Mouse (Mus musculus) left cerebral cortex, postnatal 36 days (tissue): Measurements from ENCODE around the gene Ick. TPM values are rescaled to one million over a fixed set of nuclear protein-coding genes. Genes with fewer than 3 reads are reported as not detected.
"Not testable (repeated sequence)": the region's sequence is repeated elsewhere in the genome, so short reads cannot be mapped to it uniquely, and the experiment has no call there.

ENCODE experiments used
- DNase-seq, 2 experiments: peaks; one replicate each; pipeline ENCODE4 v3.0.0; 2021 to 2022; ENCODE audit warnings: low spot score in 2 of 2, mixed read lengths in 1 of 2
- intact Hi-C: fragments of 180-260 bp; cut with DNase I; formaldehyde crosslinking; loops from one replicate; pipeline ENCODE4 v1.15.1; 2025
- total RNA-seq, 2 experiments: library from RNA; stranded (reverse); gene quantifications; 2 replicates each; pipeline ENCODE4 v1.2.3; 2021

Ick gene
- total RNA-seq, 2 experiments from 2014 or later: 19.3 to 20.6 TPM

- no peak for DNase-seq
- intact Hi-C loops: no loop called here
These were observed 69.2 kb downstream of the Ick start for GRCm38 (mm10) chr9:78178197-78178596.

GRCm38 (mm10) chr9:78179071-78179470, 70.1 kb downstream of the Ick start:
- intact Hi-C loops: no loop called here
- DNase-seq: no peak

DNA sequence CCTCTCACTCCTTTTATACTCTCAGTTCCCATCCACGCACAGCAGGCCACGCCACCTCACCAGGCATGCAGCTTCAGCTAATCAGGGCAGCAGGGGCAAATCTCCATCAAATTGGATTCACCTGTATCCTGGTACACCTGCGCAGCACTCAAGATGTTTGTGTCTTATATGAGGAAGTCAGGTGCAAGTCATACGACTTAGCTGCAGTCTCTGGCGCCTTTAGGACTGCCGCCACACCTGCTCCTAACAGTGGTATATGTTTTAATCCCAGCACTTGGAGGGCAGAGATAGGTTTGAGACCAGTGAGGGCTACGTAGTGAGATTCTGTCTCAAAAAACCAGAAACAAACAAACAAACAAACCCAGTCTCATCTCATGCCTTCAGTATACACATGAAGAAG, 73.5 kb downstream of the Ick start, which contains the start of gene Gsta4:
Gene Gsta4 (plus strand): TSS at position 301 of the 400 bp plus-strand sequence.
- intact Hi-C loops, DNase-seq: not testable (repeated sequence)

DNA sequence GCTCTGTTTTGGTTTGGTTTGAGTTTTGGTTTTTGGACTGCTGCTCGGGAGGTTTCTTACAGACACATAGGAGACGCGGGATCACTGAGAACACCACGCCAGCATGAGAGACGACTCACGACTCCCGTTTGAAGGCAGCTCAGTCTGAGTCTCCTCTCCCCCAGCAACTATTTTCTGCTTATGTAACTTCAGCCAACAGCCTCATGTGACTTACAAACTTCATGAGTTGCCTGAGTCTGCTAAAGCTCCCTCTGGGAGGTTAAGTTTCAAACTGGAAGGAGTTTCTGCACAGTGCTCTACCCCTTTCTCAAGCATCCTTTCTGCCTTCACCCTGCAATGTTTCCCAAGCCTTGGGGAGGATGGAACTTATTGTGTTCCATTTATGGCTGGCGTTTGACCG, 76.7 kb downstream of the Ick start:
- intact Hi-C loops: no loop called here
- no peak for DNase-seq

DNA sequence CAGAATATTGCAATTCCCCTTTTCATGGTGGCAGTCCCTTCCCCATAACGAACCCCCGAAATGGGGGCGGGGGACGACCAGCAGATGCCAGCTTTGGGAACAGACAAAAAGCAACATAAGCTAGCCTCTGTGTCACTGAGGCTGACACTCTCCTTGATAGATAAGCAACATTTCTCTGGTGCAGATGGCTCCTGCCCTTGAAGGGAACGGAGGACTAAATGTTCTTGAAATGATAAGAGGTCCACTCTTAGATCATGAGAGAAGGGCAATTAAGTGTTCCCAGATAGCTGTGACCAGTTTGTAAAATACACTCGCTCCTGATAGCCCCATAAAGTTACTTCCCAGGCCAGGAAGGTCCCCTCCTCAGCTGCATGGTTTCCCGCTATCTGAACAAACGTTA, 79.9 kb downstream of the Ick start:
- no peak for DNase-seq
- intact Hi-C loops: no loop called here

- no peak for DNase-seq
- intact Hi-C loops: no loop called here
These were observed 82.0 kb downstream of the Ick start for GRCm38 (mm10) chr9:78190651-78191634.

DNA sequence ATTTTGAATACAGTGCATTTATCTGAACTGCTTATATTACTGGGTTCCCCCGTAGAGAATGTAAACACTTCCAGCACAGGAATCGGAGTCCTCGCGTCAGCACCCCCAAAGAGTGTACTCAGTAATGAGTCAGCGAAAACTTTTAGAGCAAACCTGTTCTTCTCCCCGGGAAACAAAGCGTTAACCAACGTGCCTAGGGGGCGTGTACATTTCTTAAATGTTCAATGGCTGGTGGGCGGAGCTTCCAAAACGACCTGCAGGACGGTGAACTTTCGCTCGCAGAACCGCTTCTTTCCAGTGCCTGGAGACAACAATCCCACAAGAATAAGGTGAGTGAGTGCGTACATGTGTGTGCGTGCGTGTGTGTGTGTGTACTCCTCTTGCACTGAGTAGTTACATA, 82.7 kb downstream of the Ick start:
- peak in 1 of 2 experiments; percentile 27 for DNase-seq
- intact Hi-C loops: no loop called here

- peak in 1 of 2 experiments; percentile 24 for DNase-seq
- intact Hi-C loops: no loop called here
These were observed 85.1 kb downstream of the Ick start for GRCm38 (mm10) chr9:78193902-78194597.

- peak; percentile 49 to 50 for DNase-seq
- intact Hi-C loops: no loop called here
These were observed 86.0 kb downstream of the Ick start for GRCm38 (mm10) chr9:78195034-78195433.

- DNase-seq: no peak
- intact Hi-C loops: no loop called here
These were observed 88.8 kb downstream of the Ick start for GRCm38 (mm10) chr9:78197801-78198200.

- intact Hi-C loops: no loop called here
- no peak for DNase-seq
These were observed 95.2 kb downstream of the Ick start for GRCm38 (mm10) chr9:78204194-78204593.

GRCm38 (mm10) chr9:78208956-78209355, 100.0 kb downstream of the Ick start:
- no peak for DNase-seq
- intact Hi-C loops: no loop called here

- DNase-seq: no peak
- intact Hi-C loops: no loop called here
These were observed 101.1 kb downstream of the Ick start for GRCm38 (mm10) chr9:78210079-78210478.

DNA sequence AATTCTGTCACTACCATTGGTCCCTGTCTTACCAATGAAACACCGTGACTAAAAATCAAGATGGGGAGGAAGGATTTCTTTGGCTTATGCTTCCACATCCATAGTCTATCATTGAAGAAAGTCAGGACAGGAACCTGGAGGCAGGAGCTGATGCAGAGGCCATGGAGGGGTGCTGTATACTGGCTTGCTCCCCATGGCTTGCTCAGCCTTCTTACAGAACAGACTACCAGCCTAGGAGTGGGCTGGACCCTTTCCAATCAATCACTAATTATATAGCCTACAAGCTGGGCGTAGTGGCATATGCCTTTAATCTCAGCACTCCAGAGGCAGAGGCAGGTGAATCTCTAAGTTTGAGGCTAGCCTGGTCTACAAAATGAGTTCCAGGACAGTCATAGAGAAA, 101.8 kb downstream of the Ick start:
- intact Hi-C loops: no loop called here
- DNase-seq: no peak

GRCm38 (mm10) chr9:78211521-78211920, 102.5 kb downstream of the Ick start:
- no peak for DNase-seq
- intact Hi-C loops: no loop called here

DNA sequence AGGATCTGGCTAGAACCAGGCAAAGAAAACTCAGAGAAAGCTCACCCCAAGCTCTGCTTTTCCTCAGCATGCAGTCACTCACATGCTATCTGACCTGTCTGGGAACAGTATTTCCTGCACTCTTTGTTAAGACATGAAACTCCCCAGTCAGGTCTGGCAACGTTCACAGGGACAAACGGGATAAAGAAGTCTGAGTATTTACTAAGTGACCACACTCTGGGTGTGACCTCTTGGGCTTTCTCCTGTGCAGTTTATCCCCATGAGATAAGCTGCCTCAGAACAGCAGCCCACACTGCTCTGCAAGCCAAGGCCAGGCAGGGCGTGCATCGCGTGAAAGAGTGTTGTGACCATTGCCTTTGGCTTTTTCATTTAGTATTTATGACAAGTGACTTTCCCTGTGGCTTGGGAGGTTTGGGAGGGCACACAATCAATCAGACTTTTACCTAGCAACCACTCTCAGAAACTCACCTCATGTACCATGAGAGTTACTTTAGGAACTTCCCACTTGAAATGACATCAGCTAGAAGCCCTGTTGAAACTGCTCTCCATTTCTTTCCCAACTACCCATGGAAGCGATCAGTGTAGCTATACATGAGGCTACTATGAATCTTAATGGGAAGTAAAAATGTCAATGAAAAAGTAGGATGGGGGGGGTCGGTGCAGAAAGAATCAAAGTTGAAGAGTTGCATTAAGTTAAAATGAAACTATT, 103.5 kb downstream of the Ick start:
- no peak for DNase-seq
- intact Hi-C loops: no loop called here

GRCm38 (mm10) chr9:78217074-78217473, 108.1 kb downstream of the Ick start:
- intact Hi-C loops: no loop called here
- DNase-seq: no peak
